Mouse (Mus musculus) ES-CJ7 (cell line): ENCODE measurements around the gene Kcnk18.

Experiments
- DNase-seq: peaks from one replicate; pipeline ENCODE4 v3.0.0; 2011; ENCODE audit warnings: low read depth, low spot score

The Kcnk18 gene

GRCm38 (mm10) chr19:59282001-59282400 is 63.0 kb downstream of the Kcnk18 start:
- DNase-seq, result no peak
